Mouse (Mus musculus) G1E-ER4 (cell line): ENCODE measurements around the gene Ralgps1. TPM values are rescaled to one million over a fixed set of nuclear protein-coding genes. Genes with fewer than 3 reads are reported as not detected.

Source experiments
- GATA1 ChIP-seq: IDR thresholded peaks from one replicate; pipeline ENCODE4 v1.8.0; 2012; ENCODE audit warnings: low read length, inconsistent platforms
- polyA plus RNA-seq: library from polyadenylated mRNA; stranded (reverse); fragments of >175 nt; gene quantifications from 2 replicates; pipeline ENCODE4 v1.2.3, GENCODE M21; 2012

Gene Ralgps1
- polyA plus RNA-seq, 1 experiment = 1.3 TPM

GRCm38 (mm10) chr2:33138491-33138890, 232.8 kb downstream of the Ralgps1 start:
- TF ChIP-seq GATA1 = no peak

GRCm38 (mm10) chr2:33137731-33138130, 233.6 kb downstream of the Ralgps1 start:
- no peak for TF ChIP-seq GATA1

GRCm38 (mm10) chr2:33137244-33137643, 234.0 kb downstream of the Ralgps1 start:
- TF ChIP-seq GATA1 = no peak

GRCm38 (mm10) chr2:33136366-33136765, 234.9 kb downstream of the Ralgps1 start:
- TF ChIP-seq GATA1 = no peak

- no peak for TF ChIP-seq GATA1
Observed at GRCm38 (mm10) chr2:33134766-33135490, 236.4 kb downstream of the Ralgps1 start.

GRCm38 (mm10) chr2:33132306-33132705, 239.0 kb downstream of the Ralgps1 start:
- TF ChIP-seq GATA1 = no peak

GRCm38 (mm10) chr2:33131500-33132092, 239.7 kb downstream of the Ralgps1 start, which contains the start of gene Garnl3:
TSS of gene Garnl3 (minus strand) at chr2:33131654.
- TF ChIP-seq GATA1 = no peak

- no peak for TF ChIP-seq GATA1
Observed at GRCm38 (mm10) chr2:33130526-33131483, 240.5 kb downstream of the Ralgps1 start.

- TF ChIP-seq GATA1 = no peak
Observed at GRCm38 (mm10) chr2:33130141-33130525, 241.2 kb downstream of the Ralgps1 start.

- no peak for TF ChIP-seq GATA1
Observed at GRCm38 (mm10) chr2:33129696-33130095, 241.6 kb downstream of the Ralgps1 start.

GRCm38 (mm10) chr2:33129005-33129404, 242.3 kb downstream of the Ralgps1 start:
- TF ChIP-seq GATA1 = no peak

GRCm38 (mm10) chr2:33127271-33127670, 244.0 kb downstream of the Ralgps1 start:
- TF ChIP-seq GATA1 = no peak

GRCm38 (mm10) chr2:33122856-33123255, 248.4 kb downstream of the Ralgps1 start:
- no peak for TF ChIP-seq GATA1

GRCm38 (mm10) chr2:33100536-33100935, 270.8 kb downstream of the Ralgps1 start:
- TF ChIP-seq GATA1 = no peak

- no peak for TF ChIP-seq GATA1
Observed at GRCm38 (mm10) chr2:33095221-33095671, 276.0 kb downstream of the Ralgps1 start.
